Mouse (Mus musculus): Measurements from ENCODE around the gene Il5. TPM values are rescaled to one million over a fixed set of nuclear protein-coding genes. Genes with fewer than 3 reads are reported as not detected.

Gene Il5
- not detected for polyA plus RNA-seq (2015; fragmentation: Illumina TruSeq; extraction: RNeasy Lipid Tissue Mini Kit (QIAGEN cat#74804); ENCODE audit: low read depth, low replicate concordance)

DNA sequence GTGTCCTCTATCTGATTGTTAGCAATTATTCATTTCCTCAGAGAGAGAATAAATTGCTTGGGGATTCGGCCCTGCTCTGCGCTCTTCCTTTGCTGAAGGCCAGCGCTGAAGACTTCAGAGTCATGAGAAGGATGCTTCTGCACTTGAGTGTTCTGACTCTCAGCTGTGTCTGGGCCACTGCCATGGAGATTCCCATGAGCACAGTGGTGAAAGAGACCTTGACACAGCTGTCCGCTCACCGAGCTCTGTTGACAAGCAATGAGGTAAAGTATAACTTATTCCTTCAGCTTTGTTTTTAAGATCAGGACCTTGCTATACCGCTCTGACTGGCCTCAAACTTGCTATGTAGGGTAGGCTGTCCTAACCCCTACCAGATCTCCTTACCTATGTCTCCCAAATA is at the start of gene Il5:
Gene Il5 (plus strand): TSS at position 80 of the 400 bp plus-strand sequence.

DNA sequence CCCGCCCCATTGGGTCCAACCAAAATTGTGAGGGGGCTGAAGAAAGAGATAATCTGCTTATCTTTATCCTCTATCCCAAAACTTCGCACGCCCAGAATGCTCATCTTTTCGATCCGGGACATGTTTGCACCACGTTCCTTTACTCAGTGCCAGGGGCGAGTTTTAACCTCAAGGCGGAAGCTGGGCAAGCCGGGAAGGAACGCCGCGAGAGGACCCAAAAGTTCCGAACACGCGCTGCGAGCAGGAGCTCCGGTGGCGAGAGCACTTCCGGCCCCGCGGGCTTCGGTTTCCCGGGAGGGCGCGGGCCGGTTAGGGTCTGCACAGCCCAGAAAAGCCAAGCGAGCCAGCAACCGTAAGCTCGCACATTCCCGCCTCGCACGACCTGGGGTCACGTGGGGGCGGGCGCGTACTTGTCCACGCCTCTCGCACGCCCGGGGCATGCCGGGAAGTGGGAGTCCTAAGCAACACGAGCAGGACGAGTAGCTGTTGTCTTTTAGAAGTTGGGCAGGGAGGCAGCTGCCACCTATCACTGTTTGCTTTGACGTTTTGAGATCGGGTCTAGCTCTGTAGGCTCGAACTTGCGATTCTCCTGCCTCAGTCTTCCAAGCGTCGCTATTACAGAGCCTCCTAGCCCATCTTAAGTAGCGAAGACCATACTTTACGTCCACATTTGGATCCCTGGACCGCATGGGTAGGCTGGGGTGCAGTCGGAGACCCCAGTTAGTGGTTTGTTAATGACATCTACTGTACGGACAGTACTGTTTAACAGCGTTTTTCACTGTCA is 13.5 kb upstream of the Il5 start, which contains the start of gene Rad50:
Gene Rad50 (minus strand): TSS at position 386 of the 784 bp plus-strand sequence.

DNA sequence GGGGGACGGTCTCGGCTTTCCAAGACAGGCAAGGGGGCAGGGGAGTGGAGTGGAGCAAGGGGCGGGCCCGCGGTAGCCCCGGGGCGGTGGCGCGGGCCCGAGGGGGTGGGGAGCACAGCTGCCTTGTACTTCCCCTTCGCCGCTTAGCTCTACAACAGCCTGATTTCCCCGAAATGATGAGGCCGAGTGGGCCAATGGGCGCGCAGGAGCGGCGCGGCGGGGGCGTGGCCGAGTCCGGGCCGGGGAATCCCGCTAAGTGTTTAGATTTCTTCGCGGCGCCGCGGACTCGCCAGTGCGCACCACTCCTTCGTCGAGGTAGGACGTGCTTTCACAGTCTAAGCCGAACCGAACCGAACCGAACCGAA is 49.1 kb downstream of the Il5 start, which contains the start of gene Irf1:
Gene Irf1 (plus strand): TSS at position 255 of the 365 bp plus-strand sequence.

DNA sequence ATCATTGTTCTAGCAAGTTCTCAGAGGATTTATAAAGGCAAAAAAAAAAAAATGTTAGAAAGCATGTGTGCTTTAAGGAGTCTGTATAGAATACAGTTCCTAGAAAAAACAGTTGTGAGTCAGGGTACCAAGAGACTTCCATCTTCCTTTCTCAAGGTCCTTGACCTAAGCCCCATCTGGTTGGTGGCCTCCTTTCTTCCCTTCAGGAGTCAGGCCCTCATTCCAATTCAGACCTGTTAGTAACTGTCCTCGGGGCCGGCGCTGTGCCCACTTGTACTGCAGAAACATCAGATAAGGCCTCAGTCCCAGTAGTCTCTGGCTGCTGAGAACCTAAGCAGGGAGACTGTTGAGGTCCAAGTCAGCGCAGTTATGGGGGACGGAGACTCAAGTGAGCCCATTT is 52.5 kb downstream of the Il5 start, which contains the start of gene Gm17334:
Gene Gm17334 (minus strand): TSS at position 101 of the 400 bp plus-strand sequence.

Other genes with a start within 250 kb of the Il5 start
- 0.54 TPM for gene Gm9945, start 240.6 kb upstream of the Il5 start, polyA plus RNA-seq (2015; fragmentation: Illumina TruSeq; extraction: RNeasy Lipid Tissue Mini Kit (QIAGEN cat#74804); ENCODE audit: low read depth, low replicate concordance)
- 42.6 TPM for gene Sowaha, start 240.5 kb upstream of the Il5 start, polyA plus RNA-seq (2015; fragmentation: Illumina TruSeq; extraction: RNeasy Lipid Tissue Mini Kit (QIAGEN cat#74804); ENCODE audit: low read depth, low replicate concordance)
- gene Sept8, start 201.5 kb upstream of the Il5 start, polyA plus RNA-seq (2015; fragmentation: Illumina TruSeq; extraction: RNeasy Lipid Tissue Mini Kit (QIAGEN cat#74804); ENCODE audit: low read depth, low replicate concordance), result 294 TPM
- 96.0 TPM for gene Kif3a, start 153.4 kb upstream of the Il5 start, polyA plus RNA-seq (2015; fragmentation: Illumina TruSeq; extraction: RNeasy Lipid Tissue Mini Kit (QIAGEN cat#74804); ENCODE audit: low read depth, low replicate concordance)
- gene Il4, start 102.1 kb upstream of the Il5 start, polyA plus RNA-seq (2015; fragmentation: Illumina TruSeq; extraction: RNeasy Lipid Tissue Mini Kit (QIAGEN cat#74804); ENCODE audit: low read depth, low replicate concordance), result not detected
- gene Il13, start 86.1 kb upstream of the Il5 start, polyA plus RNA-seq (2015; fragmentation: Illumina TruSeq; extraction: RNeasy Lipid Tissue Mini Kit (QIAGEN cat#74804); ENCODE audit: low read depth, low replicate concordance), result not detected
- 6.5 TPM for gene Rad50, start 13.5 kb upstream of the Il5 start, polyA plus RNA-seq (2015; fragmentation: Illumina TruSeq; extraction: RNeasy Lipid Tissue Mini Kit (QIAGEN cat#74804); ENCODE audit: low read depth, low replicate concordance)
- 7.9 TPM for gene Irf1, start 49.2 kb downstream of the Il5 start, polyA plus RNA-seq (2015; fragmentation: Illumina TruSeq; extraction: RNeasy Lipid Tissue Mini Kit (QIAGEN cat#74804); ENCODE audit: low read depth, low replicate concordance)
- 0.92 TPM for gene Gm17334, start 52.4 kb downstream of the Il5 start, polyA plus RNA-seq (2015; fragmentation: Illumina TruSeq; extraction: RNeasy Lipid Tissue Mini Kit (QIAGEN cat#74804); ENCODE audit: low read depth, low replicate concordance)
- gene Gm12216, start 138.5 kb downstream of the Il5 start, polyA plus RNA-seq (2015; fragmentation: Illumina TruSeq; extraction: RNeasy Lipid Tissue Mini Kit (QIAGEN cat#74804); ENCODE audit: low read depth, low replicate concordance), result 2.8 TPM
- 9.6 TPM for gene Slc22a5, start 170.9 kb downstream of the Il5 start, polyA plus RNA-seq (2015; fragmentation: Illumina TruSeq; extraction: RNeasy Lipid Tissue Mini Kit (QIAGEN cat#74804); ENCODE audit: low read depth, low replicate concordance)